Mouse (Mus musculus) neural tube, embryonic 11.5 days (tissue): ENCODE measurements around the gene Med22. TPM values are rescaled to one million over a fixed set of nuclear protein-coding genes. Genes with fewer than 3 reads are reported as not detected.

Experiments
- polyA plus RNA-seq: library from polyadenylated mRNA; unstranded; fragments of >200 nt; fragmentation: Nextera tagmentation; extraction: Ambion mirVana; gene quantifications from 2 replicates; pipeline ENCODE4 v1.2.1, GENCODE M21; 2014

Gene Med22
- polyA plus RNA-seq, 1 experiment from 2014 or later: 96.8 TPM

Other genes starting within 250 kb of the Med22 start
- not detected in 2 replicates for gene Lcn4, start 239.4 kb downstream of the Med22 start, polyA plus RNA-seq
- gene Abo, start 45.7 kb downstream of the Med22 start, polyA plus RNA-seq: not detected in 2 replicates
- gene Surf6, start 7.8 kb downstream of the Med22 start, polyA plus RNA-seq: 13.3 and 15.6 TPM in 2 replicates
- 641 and 663 TPM in 2 replicates for gene Rpl7a, start 87 bp upstream of the Med22 start, polyA plus RNA-seq
- gene Surf2, start 5.7 kb upstream of the Med22 start, polyA plus RNA-seq: 46.2 and 50.3 TPM in 2 replicates
- gene Surf1, start 5.9 kb upstream of the Med22 start, polyA plus RNA-seq: 45.9 and 48.7 TPM in 2 replicates
- 171 and 172 TPM in 2 replicates for gene Surf4, start 23.3 kb upstream of the Med22 start, polyA plus RNA-seq
- gene Stkld1, start 23.4 kb upstream of the Med22 start, polyA plus RNA-seq: 0.17 TPM in 1 of 2 replicates, not detected in the other
- 47.2 and 51.1 TPM in 2 replicates for gene Rexo4, start 53.7 kb upstream of the Med22 start, polyA plus RNA-seq
- not detected in 2 replicates for gene Adamts13, start 62.7 kb upstream of the Med22 start, polyA plus RNA-seq
- gene Cacfd1, start 99.2 kb upstream of the Med22 start, polyA plus RNA-seq: 98.7 and 121 TPM in 2 replicates
- gene Slc2a6, start 117.3 kb upstream of the Med22 start, polyA plus RNA-seq: 2.9 and 4.1 TPM in 2 replicates
- 11.5 and 14.5 TPM in 2 replicates for gene Mymk, start 161.5 kb upstream of the Med22 start, polyA plus RNA-seq
- gene Adamtsl2, start 168.7 kb upstream of the Med22 start, polyA plus RNA-seq: 6.5 and 7.2 TPM in 2 replicates
- gene Fam163b, start 231.8 kb upstream of the Med22 start, polyA plus RNA-seq: 0.37 and 0.54 TPM in 2 replicates